Mouse (Mus musculus): ENCODE data around the gene Zfp689.

Zfp689 gene

DNA sequence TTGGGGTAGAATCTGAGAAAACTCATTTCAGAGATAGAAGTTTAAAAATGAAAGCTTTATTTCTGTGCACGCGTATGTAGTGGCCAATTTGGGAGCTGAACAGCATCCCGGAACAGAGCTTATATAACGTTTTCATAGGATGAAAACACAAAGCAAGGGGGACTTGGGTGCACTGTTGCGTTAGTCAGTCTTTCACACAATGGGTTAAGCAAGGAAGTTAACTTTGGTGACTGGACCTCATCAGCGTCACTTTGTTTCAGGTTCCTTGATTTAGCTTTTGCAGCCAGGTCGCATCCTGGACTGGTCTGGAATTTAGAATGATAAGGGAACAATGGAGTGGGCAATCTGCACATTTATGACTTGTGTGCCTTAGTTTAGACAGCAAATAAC is 55.0 kb downstream of the Zfp689 start:
- no peak for DNase-seq

DNA sequence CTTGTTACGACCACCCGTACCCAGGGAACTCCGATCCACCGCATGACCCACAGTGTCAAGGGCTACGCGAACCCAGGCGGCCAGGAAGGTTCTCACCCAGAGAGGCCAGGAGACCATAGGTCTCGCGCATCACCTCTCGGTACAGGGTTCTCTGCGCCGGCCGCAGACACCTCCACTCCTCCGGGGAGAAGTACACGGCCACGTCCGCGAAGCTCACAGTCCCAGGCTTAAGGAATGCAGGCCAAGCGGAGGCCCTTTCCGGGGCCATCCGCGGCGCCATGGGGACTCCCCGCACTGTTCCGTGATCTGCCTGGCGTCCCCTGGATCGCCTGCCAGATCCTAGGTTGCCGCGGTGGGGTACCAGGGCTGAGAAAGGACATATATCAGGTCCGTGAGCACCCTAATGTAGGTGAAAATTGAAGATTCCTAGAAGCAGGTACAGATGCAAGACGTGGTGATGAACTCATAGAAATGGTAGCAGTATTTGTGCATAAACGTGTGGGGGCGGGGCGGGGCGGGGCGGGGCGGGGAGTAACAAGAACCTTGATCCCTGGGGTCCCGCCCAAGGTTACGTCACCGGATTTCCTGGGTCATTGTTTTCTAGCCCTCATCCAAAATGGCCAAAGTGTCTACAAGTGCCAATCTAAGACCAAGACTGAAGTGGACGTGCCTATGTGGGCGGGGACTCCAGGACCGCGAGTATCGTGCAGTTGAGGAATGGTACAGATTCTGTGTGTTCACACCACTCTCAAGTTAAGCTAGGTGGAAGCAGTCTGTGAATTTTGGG is 55.6 kb downstream of the Zfp689 start, which contains the start of gene E430018J23Rik:
Gene E430018J23Rik (minus strand): TSS at position 473 of the 787 bp plus-strand sequence.
- peak; percentile 98 to 100 for DNase-seq

DNA sequence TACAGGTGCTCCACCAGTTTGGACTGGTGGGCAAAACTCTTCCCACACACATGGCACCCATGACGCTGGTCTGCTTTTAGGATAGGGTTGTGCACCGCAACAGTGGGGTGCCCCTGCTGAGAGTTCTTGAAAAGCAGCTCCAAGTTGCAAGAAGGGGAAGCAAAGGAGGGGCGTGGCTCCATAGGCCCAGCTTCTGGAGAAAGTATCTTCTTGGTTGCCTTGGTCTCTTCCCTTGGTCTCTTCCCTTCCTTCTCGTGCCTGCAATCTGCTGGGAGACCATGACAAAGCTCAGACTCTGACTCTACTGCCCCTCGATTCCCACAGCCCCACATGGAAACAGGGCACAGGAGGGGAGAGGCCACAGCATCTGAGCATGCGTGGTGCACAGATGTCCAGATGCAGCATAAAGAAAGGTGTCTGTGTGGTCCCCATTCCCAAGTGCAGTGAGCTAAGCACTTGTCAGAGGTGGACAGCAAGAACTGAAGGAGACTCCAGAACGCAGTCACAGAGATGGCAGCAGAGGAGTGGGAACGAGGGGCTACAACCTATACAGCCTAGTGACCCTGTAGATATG is 56.6 kb downstream of the Zfp689 start:
- DNase-seq = no peak

Data from cerebellum, postnatal 36 days (tissue).